Mouse (Mus musculus) ES-E14 (cell line): ENCODE results near the gene Arcn1. TPM values are rescaled to one million over a fixed set of nuclear protein-coding genes. Genes with fewer than 3 reads are reported as not detected.

Experiments
- DNase-seq: peaks from one replicate; pipeline ENCODE4 v3.0.0-alpha.2; 2013; ENCODE audit warnings: low read depth, low spot score
- H3K27ac ChIP-seq: 2 replicates; pipeline ENCODE4 v1.5.1; 2012; ENCODE audit warnings: low read depth, mild to moderate bottlenecking, low read length, moderate library complexity, mixed read lengths; ENCODE audit not compliant: poor library complexity, insufficient read depth, severe bottlenecking
- H3K36me3 ChIP-seq: 2 replicates; pipeline ENCODE4 v1.6.1; 2012; ENCODE audit warnings: mild to moderate bottlenecking, low read length, moderate library complexity, mixed read lengths; ENCODE audit not compliant: control insufficient read depth, poor library complexity, insufficient read depth, severe bottlenecking
- H3K4me1 ChIP-seq, 2 experiments: fragments of 150-350 bp in 1 of 2; sonication (generic) in 1 of 2; 2 replicates each; pipeline ENCODE4 v1.6.1; 2012; ENCODE audit warnings: low read length in 2 of 2, mild to moderate bottlenecking in 1 of 2, mixed read lengths in 1 of 2; ENCODE audit not compliant: control insufficient read depth in 2 of 2, insufficient read depth in 2 of 2, poor library complexity in 1 of 2
- H3K4me3 ChIP-seq, 2 experiments: fragments of 150-350 bp in 1 of 2; sonication (generic) in 1 of 2; 2 replicates each; pipeline ENCODE4 v1.5.1; 2012; ENCODE audit warnings: low read length in 2 of 2, low read depth in 1 of 2, mild to moderate bottlenecking in 1 of 2, mixed read lengths in 1 of 2; ENCODE audit not compliant: insufficient read depth in 1 of 2, poor library complexity in 1 of 2, severe bottlenecking in 1 of 2
- H3K9ac ChIP-seq: 2 replicates; pipeline ENCODE4 v1.6.1; 2012; ENCODE audit warnings: low read depth, mild to moderate bottlenecking, low read length, mixed read lengths; ENCODE audit not compliant: poor library complexity, insufficient read depth, severe bottlenecking
- H3K9me3 ChIP-seq: fragments of 150-350 bp; sonication (generic); 2 replicates; pipeline ENCODE4 v1.6.1; 2012; ENCODE audit warnings: low read depth, mild to moderate bottlenecking, low read length; ENCODE audit not compliant: control insufficient read depth, insufficient read depth
- CHD2 ChIP-seq: IDR thresholded peaks from 2 replicates; pipeline ENCODE4 v1.6.1; 2014; ENCODE audit warnings: mild to moderate bottlenecking, low read depth, low read length, inconsistent platforms
- HCFC1 ChIP-seq: IDR thresholded peaks from 2 replicates; pipeline ENCODE4 v1.6.1; 2012; ENCODE audit warnings: low read length, inconsistent platforms, borderline replicate concordance; ENCODE audit not compliant: insufficient read depth
- MAFK ChIP-seq: IDR thresholded peaks from 2 replicates; pipeline ENCODE4 v1.6.1; 2014; ENCODE audit warnings: mild to moderate bottlenecking, low read depth, low read length, inconsistent platforms; ENCODE audit not compliant: insufficient read depth
- ZC3H11A ChIP-seq: IDR thresholded peaks from 2 replicates; pipeline ENCODE4 v1.6.1; 2012; ENCODE audit warnings: low read depth, mild to moderate bottlenecking, inconsistent platforms, low read length, borderline replicate concordance
- ZNF384 ChIP-seq: IDR thresholded peaks from 2 replicates; pipeline ENCODE4 v1.6.1; 2012; ENCODE audit warnings: low read depth, low read length, inconsistent platforms
- in situ Hi-C, 2 experiments: fragments of 600-800 bp; cut with MboI; formaldehyde crosslinking; loops; one replicate each; pipeline ENCODE4 v1.15.1; 2025; ENCODE audit warnings: low sequenced_read_pairs in 2 of 2, inconsistent platforms in 1 of 2; ENCODE audit not compliant: unreplicated experiment in 2 of 2
- total RNA-seq: library from RNA; depleted of rRNA; stranded (reverse); fragments of 300-350 nt; gene quantifications from 2 replicates; pipeline ENCODE4 v1.2.3, GENCODE M21; 2012

The Arcn1 gene
- total RNA-seq, 1 experiment = 72.3 TPM

DNA sequence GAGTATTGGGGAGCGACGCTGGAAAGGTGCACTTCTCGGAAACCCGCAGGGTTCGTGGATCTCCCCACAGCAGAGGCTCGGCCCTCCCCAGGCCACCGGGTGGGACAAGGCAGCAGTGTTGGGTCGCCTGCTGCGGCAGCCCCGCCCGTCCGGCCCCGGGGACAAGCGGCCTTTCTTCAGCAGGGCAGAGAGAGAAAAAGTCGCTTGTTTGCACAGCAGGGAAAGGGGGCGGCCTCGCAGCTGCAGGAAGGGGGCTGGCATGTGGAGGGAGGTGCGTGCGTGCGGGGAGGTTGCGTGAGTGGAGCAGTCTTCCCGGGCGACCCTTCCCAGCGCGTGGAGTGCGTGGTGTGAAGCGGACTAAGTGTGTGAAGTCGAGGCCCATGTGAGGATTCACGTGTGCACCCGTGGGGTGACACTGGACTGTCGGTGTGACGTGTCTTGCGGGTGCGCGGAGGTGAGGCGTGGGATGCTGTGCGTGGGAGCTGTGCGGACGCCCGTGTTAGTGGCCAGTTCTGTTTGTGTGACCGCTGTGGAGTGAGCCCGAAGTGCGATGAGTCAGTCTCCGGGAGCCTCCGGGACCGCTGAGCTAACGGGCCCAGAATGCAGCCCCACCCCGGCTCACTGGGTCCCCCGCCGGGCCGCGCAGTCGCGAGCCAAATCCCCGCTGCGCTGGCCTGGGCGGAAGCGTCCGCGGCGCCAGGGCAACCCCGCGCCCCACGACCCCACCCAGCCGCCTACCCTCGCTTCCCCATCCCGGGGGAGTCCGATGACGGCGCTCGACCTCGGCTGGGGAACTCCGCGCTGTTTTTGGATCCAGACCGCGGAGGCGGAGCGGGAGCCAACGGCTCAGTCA lies 33.7 kb downstream of the Arcn1 start:
- Histone ChIP-seq H3K9ac (peak overlapping the region; percentile 66), H3K4me1 (peaks cover 0 to 6% of the 10 kb centered on the region in 2 experiments; a peak in 1 of 4 replicates), H3K27ac (peak overlapping the region; percentile 9; the same call in 1 of the 2 replicates), H3K36me3 (no peaks in the 10 kb centered on the region), H3K4me3 (peak overlapping the region; percentile 61 to 71), H3K9me3 (no peaks in the 10 kb centered on the region)
- DNase-seq = no peak
- in situ Hi-C loops = no loop called here
- TF ChIP-seq HCFC1 (no peak), ZC3H11A (no peak), MAFK (no peak), ZNF384 (no peak), CHD2 (no peak)

DNA sequence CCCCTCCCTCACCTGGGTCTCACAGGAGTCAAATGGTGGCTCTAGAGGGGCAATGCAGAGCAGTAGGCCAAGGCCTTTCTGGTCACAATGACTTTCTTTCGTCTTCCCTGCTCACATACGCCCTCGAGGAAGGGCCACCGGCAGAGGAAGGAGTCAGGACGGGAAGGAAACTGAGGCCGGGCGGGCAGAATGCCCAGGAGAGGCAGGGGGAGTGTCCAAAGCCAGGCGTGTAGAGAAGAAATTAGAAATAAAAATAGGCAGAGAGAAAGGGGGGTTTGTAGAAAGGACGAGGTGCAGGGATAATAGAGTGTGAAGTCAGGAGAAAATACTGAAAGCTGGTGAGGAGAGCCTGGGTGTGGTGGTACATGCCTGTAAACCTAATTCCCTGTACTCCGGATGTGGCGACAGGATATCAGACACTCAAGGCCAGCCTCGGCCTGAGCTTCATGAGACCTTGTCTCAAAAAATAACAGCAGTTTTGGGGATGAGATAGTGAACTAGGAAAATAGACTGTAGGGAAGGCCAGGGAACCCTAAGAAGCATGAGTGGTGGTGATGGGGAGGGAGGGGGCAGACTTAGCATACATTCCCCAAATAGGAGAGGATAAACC lies 34.6 kb downstream of the Arcn1 start:
- no peak for DNase-seq
- no peak overlapping the region for H3K27ac ChIP-seq
- TF ChIP-seq ZC3H11A (no peak), ZNF384 (no peak)
- in situ Hi-C loops = no loop called here
- peaks cover 0 to 6% of the 10 kb centered on the region in 2 experiments; a peak in 1 of 4 replicates for H3K4me1 ChIP-seq
- no peak overlapping the region for H3K9ac ChIP-seq
- no peaks in the 10 kb centered on the region for H3K36me3 ChIP-seq
- peak overlapping the region; percentile 61 to 71; a peak in 2 of 4 replicates for H3K4me3 ChIP-seq
- H3K9me3 ChIP-seq = no peaks in the 10 kb centered on the region

DNA sequence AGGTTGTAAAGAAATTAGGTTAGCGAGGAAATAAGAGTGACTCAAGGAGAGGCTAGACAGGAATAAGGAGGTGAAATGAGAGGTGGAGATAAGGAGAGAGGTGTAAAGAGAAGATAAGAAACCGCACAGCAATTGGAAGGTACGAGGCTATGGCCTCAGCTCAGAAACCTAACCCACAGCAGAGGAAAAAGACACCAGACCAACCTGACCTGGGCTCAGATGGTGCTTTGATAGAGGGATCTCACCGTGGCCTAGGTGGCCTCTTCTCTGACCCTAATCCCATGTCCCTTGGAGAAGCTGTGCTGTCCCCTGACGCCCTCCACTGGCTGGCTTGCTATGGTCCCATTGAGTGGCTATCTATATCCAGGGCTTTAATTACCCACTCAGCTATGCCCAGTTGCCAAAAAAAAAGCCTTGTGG lies 35.5 kb downstream of the Arcn1 start:
- Histone ChIP-seq H3K27ac (no peak overlapping the region), H3K4me1 (peaks cover under 1 to 6% of the 10 kb centered on the region in 2 experiments; a peak in 1 of 4 replicates), H3K9me3 (no peaks in the 10 kb centered on the region), H3K36me3 (no peaks in the 10 kb centered on the region), H3K4me3 (no peak overlapping the region), H3K9ac (no peak overlapping the region)
- in situ Hi-C loops = no loop called here
- no peak for DNase-seq
- no peak for TF ChIP-seq HCFC1
- TF ChIP-seq ZNF384 = no peak
- no peak for TF ChIP-seq MAFK
- no peak for TF ChIP-seq ZC3H11A
- no peak for TF ChIP-seq CHD2

GRCm38 (mm10) chr9:44727441-44727840 lies 40.2 kb downstream of the Arcn1 start:
- no peak for DNase-seq
- H3K4me1 ChIP-seq = peaks cover 2 to 5% of the 10 kb centered on the region in 2 experiments; a peak in 1 of 4 replicates
- no peak overlapping the region for H3K9ac ChIP-seq
- H3K36me3 ChIP-seq = no peaks in the 10 kb centered on the region
- in situ Hi-C loops = no loop called here
- TF ChIP-seq MAFK = no peak
- H3K4me3 ChIP-seq = no peak overlapping the region
- H3K9me3 ChIP-seq = no peaks in the 10 kb centered on the region
- H3K27ac ChIP-seq = no peak overlapping the region
